Mouse (Mus musculus) kidney, adult 2 months (tissue): Measurements from ENCODE around the gene Cygb. TPM values are rescaled to one million over a fixed set of nuclear protein-coding genes. Genes with fewer than 3 reads are reported as not detected.

Experiments used
- DNase-seq: peaks from one replicate; pipeline ENCODE4 v3.0.0; 2021
- H3K27ac ChIP-seq: fragments of 200-500 bp; 2 replicates; pipeline ENCODE4 v1.5.1; 2012; ENCODE audit warnings: low read depth, low read length, control low read depth, inconsistent platforms; ENCODE audit not compliant: insufficient read depth
- H3K27me3 ChIP-seq: fragments of 200-500 bp; replicated peaks from 2 replicates; pipeline ENCODE4 v1.6.1; 2012; ENCODE audit warnings: mild to moderate bottlenecking, moderate library complexity, low read length, inconsistent platforms; ENCODE audit not compliant: control insufficient read depth, insufficient read depth
- H3K36me3 ChIP-seq: fragments of 200-500 bp; 2 replicates; pipeline ENCODE4 v1.6.1; 2012; ENCODE audit warnings: mild to moderate bottlenecking, moderate library complexity, low read length, inconsistent platforms; ENCODE audit not compliant: control insufficient read depth, insufficient read depth
- H3K4me1 ChIP-seq: fragments of 200-500 bp; 2 replicates; pipeline ENCODE4 v1.6.1; 2011; ENCODE audit warnings: low read length; ENCODE audit not compliant: control insufficient read depth, insufficient read depth
- H3K4me3 ChIP-seq: fragments of 200-500 bp; 2 replicates; pipeline ENCODE4 v1.5.1; 2011; ENCODE audit warnings: mild to moderate bottlenecking, low read depth, low read length, control low read depth; ENCODE audit not compliant: insufficient read depth
- CTCF ChIP-seq: fragments of 200-500 bp; conservative IDR thresholded peaks from 2 replicates; pipeline ENCODE4 v1.5.1; 2011; ENCODE audit warnings: low read depth, mild to moderate bottlenecking, control low read depth, low read length, moderate library complexity, mixed read lengths; ENCODE audit not compliant: insufficient read depth, insufficient read length
- POLR2A ChIP-seq: fragments of 200-500 bp; IDR thresholded peaks from one replicate; pipeline ENCODE4 v1.6.1; 2011; ENCODE audit warnings: low read depth, low read length, control low read depth
- WGBS: fragments of 180-500 bp; shearing (Covaris S2); methylation state at CpG from one replicate; pipeline ENCODE4 v1.1.7; 2018; 5-methylcytosine and 5-hydroxymethylcytosine counted together
- polyA plus RNA-seq: library from polyadenylated mRNA; depleted of rRNA; stranded (reverse); fragments of >200 nt; gene quantifications from 2 replicates; pipeline ENCODE4 v1.2.3, GENCODE M21; 2012

The Cygb gene
- polyA plus RNA-seq, 1 experiment: 16.2 TPM

GRCm38 (mm10) chr11:116665289-116665688 is 11.2 kb upstream of the Cygb start:
- H3K27ac ChIP-seq: no peak overlapping the region
- no peaks in the 10 kb centered on the region for H3K36me3 ChIP-seq
- H3K4me3 ChIP-seq: no peak overlapping the region
- no peak for TF ChIP-seq POLR2A
- TF ChIP-seq CTCF: no peak
- WGBS: 80% methylated on average over 10 of the region's 10 CpGs
- H3K27me3 ChIP-seq: no peaks in the 10 kb centered on the region
- peaks cover 9% of the 10 kb centered on the region; the same call in 1 of the 2 replicates for H3K4me1 ChIP-seq
- no peak for DNase-seq

GRCm38 (mm10) chr11:116661948-116662377 is 7.8 kb upstream of the Cygb start:
- WGBS: 48% methylated on average over 8 of the region's 8 CpGs
- Histone ChIP-seq H3K4me3 (no peak overlapping the region), H3K27me3 (no peaks in the 10 kb centered on the region), H3K36me3 (no peaks in the 10 kb centered on the region), H3K27ac (no peak overlapping the region), H3K4me1 (peaks cover 4% of the 10 kb centered on the region; the same call in 1 of the 2 replicates)
- DNase-seq: peak; percentile 81
- TF ChIP-seq CTCF (no peak), POLR2A (no peak)

- no peaks in the 10 kb centered on the region for H3K27me3 ChIP-seq
- WGBS: 29% methylated on average over 13 of the region's 13 CpGs
- DNase-seq: no peak
- no peak overlapping the region for H3K27ac ChIP-seq
- H3K4me3 ChIP-seq: no peak overlapping the region
- H3K4me1 ChIP-seq: peaks cover 4% of the 10 kb centered on the region; the same call in 1 of the 2 replicates
- H3K36me3 ChIP-seq: no peaks in the 10 kb centered on the region
- TF ChIP-seq POLR2A: no peak
These were observed 7.3 kb upstream of the Cygb start for GRCm38 (mm10) chr11:116661291-116661947.

DNA sequence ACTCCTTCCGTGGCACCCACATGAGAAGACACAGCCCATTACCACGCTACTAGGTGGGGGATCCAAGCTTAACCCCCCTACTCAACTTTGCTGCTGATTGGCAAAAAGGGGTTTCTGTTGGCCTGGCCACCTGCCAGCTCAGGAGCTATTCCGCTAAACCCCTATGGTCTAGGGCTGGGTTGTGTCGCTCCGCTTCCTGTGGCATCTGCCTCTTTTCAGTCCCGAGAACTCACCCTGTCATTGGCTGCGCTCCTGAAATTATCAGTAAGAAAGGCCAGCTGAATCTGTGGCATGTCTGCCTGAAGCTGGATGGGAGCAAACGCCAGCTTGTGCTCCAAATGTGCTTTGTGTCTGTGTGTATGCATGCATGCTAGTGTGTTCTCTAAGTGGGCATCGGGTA is 6.1 kb upstream of the Cygb start:
- TF ChIP-seq POLR2A (no peak), CTCF (no peak)
- 88% methylated on average over 9 of the region's 9 CpGs for WGBS
- no peak for DNase-seq
- no peak overlapping the region for H3K4me3 ChIP-seq
- H3K27me3 ChIP-seq: no peaks in the 10 kb centered on the region
- peaks cover 4% of the 10 kb centered on the region; the same call in 1 of the 2 replicates for H3K4me1 ChIP-seq
- no peak overlapping the region for H3K27ac ChIP-seq
- H3K36me3 ChIP-seq: no peaks in the 10 kb centered on the region

GRCm38 (mm10) chr11:116659027-116659621 is 5.0 kb upstream of the Cygb start:
- WGBS: 88% methylated on average over 15 of the region's 15 CpGs
- peaks cover 4% of the 10 kb centered on the region; the same call in 1 of the 2 replicates for H3K4me1 ChIP-seq

DNA sequence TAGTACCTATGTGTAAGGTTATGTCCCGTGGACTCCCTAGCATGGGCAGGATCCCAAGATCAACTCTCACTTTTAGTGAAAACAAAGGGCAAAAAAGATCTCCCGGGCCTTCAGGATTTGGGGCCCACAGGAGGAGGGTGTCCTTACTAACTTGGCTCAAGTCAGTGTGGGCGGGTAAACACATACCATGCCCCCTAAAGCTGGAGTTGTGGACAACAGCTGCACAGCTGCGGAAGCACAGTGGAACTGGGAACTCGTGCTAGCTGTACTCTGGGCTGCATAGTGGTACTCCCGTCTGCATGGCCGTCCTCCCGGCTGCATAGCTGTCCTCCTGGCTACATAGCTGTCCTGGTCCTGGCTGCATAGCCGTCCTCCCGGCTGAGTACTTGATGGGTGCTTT is 4.1 kb upstream of the Cygb start:
- Histone ChIP-seq H3K27me3 (no peaks in the 10 kb centered on the region), H3K4me1 (peaks cover 4% of the 10 kb centered on the region; the same call in 1 of the 2 replicates), H3K4me3 (no peak overlapping the region), H3K36me3 (no peaks in the 10 kb centered on the region), H3K27ac (no peak overlapping the region)
- no peak for TF ChIP-seq POLR2A
- no peak for TF ChIP-seq CTCF
- 73% methylated on average over 10 of the region's 10 CpGs for WGBS
- DNase-seq: no peak

More at GRCm38 (mm10) chr11:116659027-116659621, 5.0 kb upstream of the Cygb start:
- no peak overlapping the region for H3K4me3 ChIP-seq
- H3K27me3 ChIP-seq: no peaks in the 10 kb centered on the region
- no peak for DNase-seq
- TF ChIP-seq POLR2A (no peak), CTCF (no peak)
- H3K27ac ChIP-seq: no peak overlapping the region
- H3K36me3 ChIP-seq: no peaks in the 10 kb centered on the region
